Mouse (Mus musculus) lung, adult 2 months (tissue): ENCODE data around the gene Cd101.

ENCODE experiments used
- CTCF ChIP-seq: fragments of 200-500 bp; IDR thresholded peaks from 2 replicates; pipeline ENCODE4 v1.5.1; 2011; ENCODE audit warnings: mild to moderate bottlenecking, low read length, control low read depth; ENCODE audit not compliant: insufficient read depth
- POLR2A ChIP-seq: fragments of 200-500 bp; IDR thresholded peaks from 2 replicates; pipeline ENCODE4 v1.6.1; 2011; ENCODE audit warnings: low read depth, mild to moderate bottlenecking, control low read depth, low read length, borderline replicate concordance; ENCODE audit errors: extremely low read depth

- TF ChIP-seq CTCF (no peak), POLR2A (no peak)
Measured at GRCm38 (mm10) chr3:101058203-101058602, 28.8 kb upstream of the Cd101 start.
